Mouse (Mus musculus) midbrain, postnatal 0 days (tissue): ENCODE results near the gene Aloxe3. TPM values are rescaled to one million over a fixed set of nuclear protein-coding genes. Genes with fewer than 3 reads are reported as not detected.

Experiments
- ATAC-seq: fragments of 200-750 bp; cut with Nextera tagmentation; 2 replicates; pipeline ENCODE4 v1.8.0; 2017; ENCODE audit warnings: moderate number of reproducible peaks, mild to moderate bottlenecking, moderate TSS enrichment, moderate library complexity; ENCODE audit not compliant: low FRiP score
- DNase-seq: peaks from one replicate; pipeline ENCODE4 v3.0.0-alpha.2; 2015; ENCODE audit warnings: low spot score
- H3K27ac ChIP-seq: fragments of 300-500 bp; sonication (generic); 2 replicates; pipeline ENCODE4 v1.5.1; 2014; ENCODE audit warnings: low read depth, mild to moderate bottlenecking, low read length, mixed read lengths
- H3K27me3 ChIP-seq: fragments of 300-500 bp; sonication (generic); 2 replicates; pipeline ENCODE4 v1.6.1; 2014; ENCODE audit warnings: low read length, control low read depth, mixed read lengths; ENCODE audit not compliant: insufficient read depth
- H3K36me3 ChIP-seq: fragments of 300-500 bp; sonication (generic); 2 replicates; pipeline ENCODE4 v1.6.1; 2014; ENCODE audit warnings: low read length, control low read depth, mixed read lengths; ENCODE audit not compliant: insufficient read depth
- H3K4me1 ChIP-seq: fragments of 300-500 bp; sonication (generic); 2 replicates; pipeline ENCODE4 v1.6.1; 2014; ENCODE audit warnings: mild to moderate bottlenecking, control low read depth, antibody characterized with exemption, low read length, mixed read lengths; ENCODE audit not compliant: insufficient read depth
- H3K4me2 ChIP-seq: fragments of 300-500 bp; sonication (generic); 2 replicates; pipeline ENCODE4 v1.6.1; 2014; ENCODE audit warnings: low read depth, mild to moderate bottlenecking, low read length, mixed read lengths; ENCODE audit not compliant: poor library complexity, severe bottlenecking
- H3K4me3 ChIP-seq: fragments of 300-500 bp; sonication (generic); 2 replicates; pipeline ENCODE4 v1.5.1; 2014; ENCODE audit warnings: low read depth, mild to moderate bottlenecking, low read length, moderate library complexity
- H3K9ac ChIP-seq: fragments of 300-500 bp; sonication (generic); replicated peaks from 2 replicates; pipeline ENCODE4 v1.6.1; 2014; ENCODE audit warnings: mild to moderate bottlenecking, low read length, moderate library complexity, mixed read lengths; ENCODE audit not compliant: poor library complexity, severe bottlenecking
- H3K9me3 ChIP-seq: fragments of 300-500 bp; sonication (generic); 2 replicates; pipeline ENCODE4 v1.6.1; 2016; ENCODE audit warnings: low read length, control low read depth
- CTCF ChIP-seq: IDR thresholded peaks from 2 replicates; pipeline ENCODE4 v1.5.1; 2016; ENCODE audit warnings: antibody characterized with exemption, mild to moderate bottlenecking
- WGBS: fragments of 180-500 bp; shearing (Covaris S2); extraction: QIAGEN DNeasy Blood & Tissue Kit; methylation state at CpG from one replicate; pipeline ENCODE4 v1.1.7; 2014; 5-methylcytosine and 5-hydroxymethylcytosine counted together
- polyA plus RNA-seq: library from polyadenylated mRNA; unstranded; fragments of >200 nt; fragmentation: Nextera tagmentation; extraction: Ambion mirVana; gene quantifications from 2 replicates; pipeline ENCODE4 v1.2.1, GENCODE M21; 2015
- total RNA-seq: library from RNA; depleted of rRNA; stranded (reverse); fragments of >200 nt; gene quantifications from 2 replicates; pipeline ENCODE4 v1.2.3, GENCODE M21; 2014; rRNA removed

Aloxe3 gene
- total RNA-seq, result 16.3 and 19.4 TPM in 2 replicates
- 17.8 and 21.4 TPM in 2 replicates for polyA plus RNA-seq

- 0% methylated on average over 3 of the region's 3 CpGs for WGBS
Measured at GRCm38 (mm10) chr11:69125852-69125918, at the start of gene Aloxe3. Gene Aloxe3 (plus strand): TSS chr11:69125896.

GRCm38 (mm10) chr11:69076572-69076971 lies 49.1 kb upstream of the Aloxe3 start:
- DNase-seq (no peak), ATAC-seq (no peak)
- no peaks in the 10 kb centered on the region for H3K27me3 ChIP-seq
- H3K4me3 ChIP-seq, result no peak overlapping the region
- no peak for TF ChIP-seq CTCF
- H3K27ac ChIP-seq, result no peak overlapping the region
- 53% methylated on average over 5 of the region's 5 CpGs for WGBS
- no peak overlapping the region for H3K9ac ChIP-seq
- H3K4me1 ChIP-seq, result peaks cover 5% of the 10 kb centered on the region; the same call in 1 of the 2 replicates
- H3K4me2 ChIP-seq, result no peak overlapping the region
- H3K36me3 ChIP-seq, result no peaks in the 10 kb centered on the region
- H3K9me3 ChIP-seq, result no peaks in the 10 kb centered on the region

More at GRCm38 (mm10) chr11:69125852-69125918, at the start of gene Aloxe3:
- Histone ChIP-seq H3K4me1 (peaks cover 5% of the 10 kb centered on the region; the same call in 1 of the 2 replicates), H3K4me3 (peak within 1 kb of the TSS; percentile 56), H3K9ac (peak within 1 kb of the TSS; percentile 68), H3K4me2 (peak within 1 kb of the TSS; percentile 78), H3K36me3 (no peaks in the 10 kb centered on the region), H3K9me3 (no peaks in the 10 kb centered on the region), H3K27ac (peak within 1 kb of the TSS; percentile 85), H3K27me3 (no peaks in the 10 kb centered on the region)
- no peak for TF ChIP-seq CTCF
- ATAC-seq (no peak), DNase-seq (no peak)

- H3K27ac ChIP-seq, result no peak overlapping the region
- no peak overlapping the region for H3K4me3 ChIP-seq
- no peak overlapping the region for H3K9ac ChIP-seq
- H3K4me2 ChIP-seq, result no peak overlapping the region
- peaks cover under 1% of the 10 kb centered on the region; the same call in 1 of the 2 replicates for H3K4me1 ChIP-seq
- no peak for DNase-seq
- H3K36me3 ChIP-seq, result no peaks in the 10 kb centered on the region
- no peak for ATAC-seq
- TF ChIP-seq CTCF, result no peak
- no peaks in the 10 kb centered on the region for H3K9me3 ChIP-seq
- 86% methylated on average over 9 of the region's 9 CpGs for WGBS
- no peaks in the 10 kb centered on the region for H3K27me3 ChIP-seq
Measured at GRCm38 (mm10) chr11:69077316-69077715, 48.4 kb upstream of the Aloxe3 start.

- Histone ChIP-seq H3K9me3 (no peaks in the 10 kb centered on the region), H3K27me3 (no peaks in the 10 kb centered on the region), H3K4me1 (no peaks in the 10 kb centered on the region), H3K9ac (no peak overlapping the region), H3K4me2 (no peak overlapping the region), H3K36me3 (no peaks in the 10 kb centered on the region), H3K27ac (no peak overlapping the region), H3K4me3 (no peak overlapping the region)
- 86% methylated on average over 6 of the region's 6 CpGs for WGBS
- DNase-seq (no peak), ATAC-seq (no peak)
- TF ChIP-seq CTCF, result no peak
Measured at GRCm38 (mm10) chr11:69078041-69078440, 47.7 kb upstream of the Aloxe3 start.

GRCm38 (mm10) chr11:69078805-69079438 lies 46.8 kb upstream of the Aloxe3 start:
- no peak overlapping the region for H3K9ac ChIP-seq
- no peak overlapping the region for H3K4me2 ChIP-seq
- no peaks in the 10 kb centered on the region for H3K4me1 ChIP-seq
- H3K9me3 ChIP-seq, result no peaks in the 10 kb centered on the region
- no peak for DNase-seq
- no peaks in the 10 kb centered on the region for H3K36me3 ChIP-seq
- TF ChIP-seq CTCF, result no peak
- WGBS, result 76% methylated on average over 5 of the region's 5 CpGs
- no peaks in the 10 kb centered on the region for H3K27me3 ChIP-seq
- no peak for ATAC-seq
- H3K27ac ChIP-seq, result no peak overlapping the region
- no peak overlapping the region for H3K4me3 ChIP-seq

GRCm38 (mm10) chr11:69080102-69080854 lies 45.4 kb upstream of the Aloxe3 start:
- H3K4me1 ChIP-seq, result no peaks in the 10 kb centered on the region
- no peaks in the 10 kb centered on the region for H3K36me3 ChIP-seq
- DNase-seq (no peak), ATAC-seq (no peak)
- 90% methylated on average over 15 of the region's 15 CpGs for WGBS
- H3K9me3 ChIP-seq, result no peaks in the 10 kb centered on the region
- no peak overlapping the region for H3K4me3 ChIP-seq
- H3K27me3 ChIP-seq, result no peaks in the 10 kb centered on the region
- no peak overlapping the region for H3K27ac ChIP-seq
- no peak for TF ChIP-seq CTCF
- H3K9ac ChIP-seq, result no peak overlapping the region
- H3K4me2 ChIP-seq, result no peak overlapping the region
